Mouse (Mus musculus) urinary bladder, adult 18-20 months (tissue): ENCODE results near the gene Nhej1.

Source experiments
- DNase-seq, 2 experiments: peaks; one replicate each; pipeline ENCODE4 v3.0.0; 2022; ENCODE audit warnings: low spot score in 2 of 2, mixed read lengths in 2 of 2

Nhej1 gene

DNA sequence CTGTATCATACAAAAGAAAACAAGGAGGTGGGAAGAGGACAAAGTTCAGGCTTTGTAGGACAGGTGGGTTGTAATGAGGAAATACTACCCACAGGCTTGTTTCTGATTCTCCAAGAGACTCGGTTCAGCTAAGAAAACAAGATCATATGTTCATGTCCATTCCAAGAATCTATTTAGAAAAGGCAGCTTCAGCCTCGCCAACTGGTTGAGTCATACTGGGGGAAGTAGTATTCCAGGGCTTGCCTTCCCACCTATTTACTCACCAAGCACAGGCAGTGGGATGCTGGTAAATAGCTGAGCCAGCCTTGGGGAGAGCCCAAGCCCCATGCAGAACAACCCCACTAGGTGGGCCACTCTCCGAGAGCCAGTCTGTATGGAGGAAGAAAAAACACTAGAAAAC lies 3.6 kb upstream of the Nhej1 start:
- DNase-seq = no peak

- no peak for DNase-seq
These were observed 418 bp upstream of the Nhej1 start for GRCm38 (mm10) chr1:75125418-75125817.

DNA sequence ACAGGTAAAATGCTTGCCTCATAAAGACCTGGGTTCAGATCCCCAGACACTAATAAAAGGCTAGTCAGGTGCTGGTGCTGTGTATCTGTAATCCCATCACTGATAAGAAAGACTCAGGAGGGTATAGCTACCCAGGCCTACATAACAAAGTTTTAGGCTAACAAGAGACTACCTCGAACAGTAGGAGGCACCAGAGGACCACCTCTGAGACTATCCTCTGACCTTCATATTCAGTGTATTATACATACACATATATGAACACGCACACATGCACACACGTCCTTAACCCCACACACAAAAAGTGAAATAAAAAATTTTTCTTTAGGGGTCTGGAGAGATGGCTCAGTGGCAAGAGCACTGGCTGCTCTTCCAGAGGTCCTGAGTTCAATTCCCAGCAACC lies 2.8 kb downstream of the Nhej1 start:
- DNase-seq = no peak

DNA sequence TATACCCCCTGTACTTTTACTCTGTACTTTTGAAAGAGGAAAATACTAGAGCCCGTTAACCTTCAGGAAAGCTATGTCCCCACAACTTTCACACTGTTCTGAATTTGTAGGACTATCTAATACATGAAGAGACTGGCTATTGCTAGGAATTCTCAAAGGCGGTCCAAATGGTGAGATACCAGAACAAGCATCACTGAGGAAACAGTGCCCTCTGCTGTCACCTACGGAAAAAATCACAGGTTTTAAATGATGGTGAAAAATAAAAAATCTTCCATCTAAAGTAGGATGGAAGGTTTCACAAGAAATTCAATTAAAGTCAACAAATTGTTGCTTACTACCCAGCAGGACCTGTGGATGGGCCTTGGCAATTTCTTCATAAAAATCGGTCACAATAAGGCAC lies 72.9 kb downstream of the Nhej1 start:
- DNase-seq = no peak

- DNase-seq = no peak
These were observed 73.6 kb downstream of the Nhej1 start for GRCm38 (mm10) chr1:75051428-75051827.

DNA sequence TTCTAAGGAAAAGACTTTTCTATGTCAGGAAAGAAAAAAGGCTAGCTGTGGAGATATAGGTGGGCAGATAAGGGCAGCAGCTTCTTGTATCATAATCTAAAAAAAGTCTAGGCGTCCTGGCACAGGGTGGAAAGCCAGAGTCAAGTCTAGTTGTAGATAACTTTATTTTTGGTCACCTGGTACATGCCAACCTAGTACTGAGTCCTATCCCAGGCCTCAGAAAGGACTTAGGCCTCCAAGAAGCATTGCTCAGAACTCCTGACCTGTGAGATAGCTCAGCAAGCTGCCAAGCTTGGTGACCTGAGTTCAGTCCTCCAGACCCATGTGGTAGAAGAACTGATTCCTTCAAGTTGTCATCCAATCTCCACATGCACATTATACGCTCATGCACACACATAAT lies 76.4 kb downstream of the Nhej1 start:
- DNase-seq = no peak

GRCm38 (mm10) chr1:75048041-75048440 lies 77.0 kb downstream of the Nhej1 start:
- DNase-seq = no peak

GRCm38 (mm10) chr1:75040429-75040828 lies 84.6 kb downstream of the Nhej1 start:
- no peak for DNase-seq

GRCm38 (mm10) chr1:75032041-75032440 lies 93.0 kb downstream of the Nhej1 start:
- no peak for DNase-seq

DNA sequence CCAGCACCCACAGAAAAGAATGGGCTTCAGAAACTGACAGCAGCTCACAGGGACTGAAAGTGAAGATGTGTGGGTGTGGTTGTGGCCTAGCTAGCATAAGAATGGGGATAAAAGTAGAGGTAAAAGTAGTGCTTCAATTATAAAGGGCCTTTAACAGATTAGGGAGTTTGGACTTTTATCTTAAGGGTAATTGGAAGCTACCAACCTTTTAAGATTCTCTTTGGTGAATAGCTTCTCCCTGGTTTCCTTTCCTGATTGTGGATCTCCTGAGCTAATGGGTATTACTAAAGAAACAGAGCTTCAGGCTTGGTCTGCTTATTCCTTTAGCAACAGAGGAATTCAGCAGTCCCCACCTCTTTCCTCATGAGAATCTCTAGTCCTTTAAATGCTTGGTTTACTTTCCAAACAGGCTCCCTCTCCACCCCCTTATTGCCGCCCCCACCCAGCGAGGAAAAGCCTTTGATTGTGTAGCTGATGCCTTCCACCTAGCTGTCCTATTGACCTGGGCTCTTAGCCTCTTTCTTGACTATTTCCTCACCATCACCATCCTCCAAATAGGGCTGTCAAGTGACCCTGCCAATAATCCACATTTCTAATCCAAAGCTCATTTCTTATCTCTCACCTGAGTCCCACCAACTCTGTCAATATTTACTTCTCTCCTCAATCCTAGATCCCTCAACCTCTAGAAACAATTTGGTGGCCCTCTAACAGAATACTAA lies 97.8 kb downstream of the Nhej1 start:
- DNase-seq = no peak

- peak in 1 of 2 experiments; percentile 25 for DNase-seq
These were observed 100.4 kb downstream of the Nhej1 start for GRCm38 (mm10) chr1:75024419-75025199.

- DNase-seq = no peak
These were observed 102.8 kb downstream of the Nhej1 start for GRCm38 (mm10) chr1:75022216-75022615.

DNA sequence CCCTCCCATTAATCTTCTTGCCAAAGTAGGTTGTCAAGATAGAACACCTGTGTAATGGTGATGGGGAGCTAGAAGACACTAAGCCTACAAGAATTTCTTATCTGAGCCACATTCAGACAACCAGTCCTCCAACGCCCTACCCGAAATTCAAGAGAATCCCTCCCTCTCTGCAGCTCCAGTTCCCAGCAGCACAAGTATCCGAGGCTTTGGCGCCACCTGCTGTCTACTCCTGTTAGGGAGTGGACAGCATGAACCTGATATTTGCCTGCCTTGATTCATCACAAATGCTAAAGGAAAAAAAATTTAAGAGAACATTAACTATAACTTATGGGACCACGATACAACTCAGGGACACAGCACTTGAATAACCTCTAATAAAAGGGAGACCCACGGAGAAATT lies 108.2 kb downstream of the Nhej1 start:
- DNase-seq = peak; percentile 61 to 82

- DNase-seq = no peak
These were observed 109.3 kb downstream of the Nhej1 start for GRCm38 (mm10) chr1:75015551-75016265.

- no peak for DNase-seq
These were observed 110.7 kb downstream of the Nhej1 start for GRCm38 (mm10) chr1:75014210-75014845.

- DNase-seq = no peak
These were observed 114.2 kb downstream of the Nhej1 start for GRCm38 (mm10) chr1:75010817-75011216.

DNA sequence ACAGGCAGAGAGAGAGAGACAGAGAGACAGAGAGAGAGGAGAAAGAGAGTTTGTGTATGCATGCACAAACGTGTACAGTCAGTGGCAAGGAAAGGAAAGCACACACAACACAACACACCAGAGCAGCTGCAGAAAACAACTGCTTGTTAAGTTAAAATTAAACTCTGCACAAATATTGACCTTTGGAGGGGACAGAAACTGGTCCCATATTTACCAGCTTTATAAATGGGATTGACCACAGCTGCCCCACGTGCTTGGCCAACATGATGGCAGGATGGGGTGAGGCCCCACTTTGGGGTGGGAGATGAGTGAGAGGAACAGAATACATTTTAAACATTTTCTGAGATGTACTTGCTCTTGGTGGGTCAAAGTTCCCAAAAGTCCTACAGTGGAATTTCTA lies 114.8 kb downstream of the Nhej1 start:
- DNase-seq = no peak

DNA sequence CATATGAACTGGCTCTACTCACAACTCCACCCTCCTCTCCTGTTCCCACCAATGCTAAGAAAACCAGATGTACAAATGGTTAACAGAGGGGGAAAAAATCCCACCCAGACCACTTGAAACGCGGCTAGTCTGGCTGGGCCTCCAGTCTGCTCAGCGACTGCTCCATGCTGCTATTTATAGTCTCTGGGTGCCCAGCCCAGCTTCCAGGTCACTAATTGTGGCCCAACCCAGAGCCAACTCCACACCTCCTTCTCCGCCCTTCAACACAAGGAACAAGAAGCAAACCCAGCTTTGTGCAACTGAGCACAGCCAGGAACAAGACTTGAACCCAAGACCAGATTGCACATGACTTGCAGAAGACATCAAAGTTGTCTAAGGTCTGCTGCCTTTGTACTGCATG lies 119.0 kb downstream of the Nhej1 start:
- no peak for DNase-seq

GRCm38 (mm10) chr1:75001183-75001582 lies 123.8 kb downstream of the Nhej1 start:
- DNase-seq = no peak

- peak; percentile 16 to 34 for DNase-seq
These were observed 124.5 kb downstream of the Nhej1 start for GRCm38 (mm10) chr1:75000496-75000895.

DNA sequence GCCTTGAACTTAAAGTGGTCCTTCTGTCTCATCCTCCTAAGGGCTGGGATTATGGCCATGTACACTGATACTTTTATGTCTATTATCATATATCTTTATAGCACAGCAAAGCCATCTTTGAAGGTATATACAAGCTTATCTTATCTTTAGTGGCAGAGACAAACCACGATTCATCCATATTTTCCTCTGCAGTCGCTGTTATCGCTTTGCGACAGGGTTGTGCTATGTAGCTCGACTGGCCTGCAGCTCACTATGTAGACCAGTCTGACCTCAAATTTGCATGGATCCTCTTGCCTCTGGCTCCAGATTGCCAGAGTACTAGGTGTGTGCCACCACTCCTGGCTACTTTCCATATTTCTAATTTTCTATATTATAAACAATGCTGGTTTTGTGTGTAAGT lies 125.8 kb downstream of the Nhej1 start:
- no peak for DNase-seq

GRCm38 (mm10) chr1:74997231-74997630 lies 127.8 kb downstream of the Nhej1 start:
- no peak for DNase-seq
